Mouse (Mus musculus) ES-E14 (cell line): ENCODE data around the gene Tle4.

Source experiments
- CHD2 ChIP-seq: IDR thresholded peaks from 2 replicates; pipeline ENCODE4 v1.6.1; 2014; ENCODE audit warnings: mild to moderate bottlenecking, low read depth, low read length, inconsistent platforms
- HCFC1 ChIP-seq: IDR thresholded peaks from 2 replicates; pipeline ENCODE4 v1.6.1; 2012; ENCODE audit warnings: low read length, inconsistent platforms, borderline replicate concordance; ENCODE audit not compliant: insufficient read depth
- MAFK ChIP-seq: IDR thresholded peaks from 2 replicates; pipeline ENCODE4 v1.6.1; 2014; ENCODE audit warnings: mild to moderate bottlenecking, low read depth, low read length, inconsistent platforms; ENCODE audit not compliant: insufficient read depth
- ZC3H11A ChIP-seq: IDR thresholded peaks from 2 replicates; pipeline ENCODE4 v1.6.1; 2012; ENCODE audit warnings: low read depth, mild to moderate bottlenecking, inconsistent platforms, low read length, borderline replicate concordance
- ZNF384 ChIP-seq: IDR thresholded peaks from 2 replicates; pipeline ENCODE4 v1.6.1; 2012; ENCODE audit warnings: low read depth, low read length, inconsistent platforms

GRCm38 (mm10) chr19:14414957-14415356 is 182.9 kb downstream of the Tle4 start:
- TF ChIP-seq CHD2: no peak
- TF ChIP-seq ZNF384: no peak
- TF ChIP-seq MAFK: no peak
- no peak for TF ChIP-seq ZC3H11A
- TF ChIP-seq HCFC1: no peak
